Mouse (Mus musculus) hindbrain, embryonic 13.5 days (tissue): Measurements from ENCODE around the gene Tuba1b. TPM values are rescaled to one million over a fixed set of nuclear protein-coding genes. Genes with fewer than 3 reads are reported as not detected.
A peak's percentile ranks its signal among the peaks of the same experiment; 100 is the strongest.
"Not testable (repeated sequence)": the region's sequence is repeated elsewhere in the genome, so short reads cannot be mapped to it uniquely, and the experiment has no call there.

Experiments
- ATAC-seq: fragments of 200-750 bp; cut with Nextera tagmentation; 2 replicates; pipeline ENCODE4 v1.8.0; 2017; ENCODE audit warnings: moderate TSS enrichment; ENCODE audit not compliant: low FRiP score
- H3K27ac ChIP-seq: fragments of 300-500 bp; sonication (generic); 2 replicates; pipeline ENCODE4 v1.5.1; 2015; ENCODE audit warnings: inconsistent platforms, mild to moderate bottlenecking, moderate library complexity
- H3K27me3 ChIP-seq: fragments of 300-500 bp; sonication (generic); 2 replicates; pipeline ENCODE4 v1.6.1; 2015; ENCODE audit warnings: mild to moderate bottlenecking, inconsistent platforms
- H3K36me3 ChIP-seq: fragments of 300-500 bp; sonication (generic); 2 replicates; pipeline ENCODE4 v1.6.1; 2015; ENCODE audit warnings: mild to moderate bottlenecking, inconsistent platforms
- H3K4me1 ChIP-seq: fragments of 300-500 bp; sonication (generic); replicated peaks from 2 replicates; pipeline ENCODE4 v1.6.1; 2015; ENCODE audit warnings: inconsistent platforms
- H3K4me2 ChIP-seq: fragments of 300-500 bp; sonication (generic); 2 replicates; pipeline ENCODE4 v1.6.1; 2015; ENCODE audit warnings: inconsistent platforms, mild to moderate bottlenecking, moderate library complexity
- H3K4me3 ChIP-seq: fragments of 300-500 bp; sonication (generic); 2 replicates; pipeline ENCODE4 v1.5.1; 2015; ENCODE audit warnings: mild to moderate bottlenecking, inconsistent platforms
- H3K9ac ChIP-seq: fragments of 300-500 bp; sonication (generic); 2 replicates; pipeline ENCODE4 v1.6.1; 2015; ENCODE audit warnings: mild to moderate bottlenecking, inconsistent platforms
- H3K9me3 ChIP-seq: fragments of 300-500 bp; sonication (generic); 2 replicates; pipeline ENCODE4 v1.6.1; 2016; ENCODE audit warnings: inconsistent platforms
- WGBS: fragments of 180-500 bp; shearing (Covaris S2); methylation state at CpG from one replicate; pipeline ENCODE4 v1.1.7; 2015; 5-methylcytosine and 5-hydroxymethylcytosine counted together
- polyA plus RNA-seq: library from polyadenylated mRNA; unstranded; fragments of >200 nt; fragmentation: Nextera tagmentation; extraction: Ambion mirVana; gene quantifications from 2 replicates; pipeline ENCODE4 v1.2.1, GENCODE M21; 2015

The Tuba1b gene
- polyA plus RNA-seq = 1,016 and 1,054 TPM in 2 replicates

- H3K4me1 ChIP-seq = peaks cover 23% of the 10 kb centered on the region
- peak within 1 kb of the TSS; percentile 92 for H3K4me2 ChIP-seq
- peak within 1 kb of the TSS; percentile 86 for H3K9ac ChIP-seq
- WGBS = 1% methylated on average over 51 of the region's 58 CpGs
- peak; percentile 96 for ATAC-seq
- peak within 1 kb of the TSS; percentile 99 for H3K27ac ChIP-seq
- H3K9me3 ChIP-seq = no peaks in the 10 kb centered on the region
- H3K4me3 ChIP-seq = peak within 1 kb of the TSS; percentile 71
- H3K36me3 ChIP-seq = peaks cover 13% of the 10 kb centered on the region
- H3K27me3 ChIP-seq = no peaks in the 10 kb centered on the region
Observed at GRCm38 (mm10) chr15:98934217-98934839, at the start of gene Tuba1b. Tuba1b (minus strand) TSS chr15:98934565.

GRCm38 (mm10) chr15:98983431-98984081 is 49.2 kb upstream of the Tuba1b start:
- ATAC-seq = peak; percentile 70
- peak overlapping the region; percentile 55 for H3K4me3 ChIP-seq
- H3K9me3 ChIP-seq = no peaks in the 10 kb centered on the region
- H3K9ac ChIP-seq = peak overlapping the region; percentile 93
- WGBS = 11% methylated on average over 16 of the region's 16 CpGs
- peak overlapping the region; percentile 86 for H3K4me2 ChIP-seq
- peak overlapping the region; percentile 99 for H3K27ac ChIP-seq
- H3K27me3 ChIP-seq = no peaks in the 10 kb centered on the region
- H3K36me3 ChIP-seq = no peaks in the 10 kb centered on the region
- peaks cover 69% of the 10 kb centered on the region for H3K4me1 ChIP-seq

- H3K4me2 ChIP-seq = peak overlapping the region; percentile 9; the same call in 1 of the 2 replicates
- peak overlapping the region; percentile 99 for H3K27ac ChIP-seq
- 61% methylated on average over 6 of the region's 6 CpGs for WGBS
- no peak overlapping the region for H3K4me3 ChIP-seq
- H3K4me1 ChIP-seq = peaks cover 69% of the 10 kb centered on the region
- no peaks in the 10 kb centered on the region for H3K36me3 ChIP-seq
- no peaks in the 10 kb centered on the region for H3K27me3 ChIP-seq
- no peak overlapping the region for H3K9ac ChIP-seq
- no peak for ATAC-seq
- no peaks in the 10 kb centered on the region for H3K9me3 ChIP-seq
Observed at GRCm38 (mm10) chr15:98982100-98982499, 47.7 kb upstream of the Tuba1b start.

DNA sequence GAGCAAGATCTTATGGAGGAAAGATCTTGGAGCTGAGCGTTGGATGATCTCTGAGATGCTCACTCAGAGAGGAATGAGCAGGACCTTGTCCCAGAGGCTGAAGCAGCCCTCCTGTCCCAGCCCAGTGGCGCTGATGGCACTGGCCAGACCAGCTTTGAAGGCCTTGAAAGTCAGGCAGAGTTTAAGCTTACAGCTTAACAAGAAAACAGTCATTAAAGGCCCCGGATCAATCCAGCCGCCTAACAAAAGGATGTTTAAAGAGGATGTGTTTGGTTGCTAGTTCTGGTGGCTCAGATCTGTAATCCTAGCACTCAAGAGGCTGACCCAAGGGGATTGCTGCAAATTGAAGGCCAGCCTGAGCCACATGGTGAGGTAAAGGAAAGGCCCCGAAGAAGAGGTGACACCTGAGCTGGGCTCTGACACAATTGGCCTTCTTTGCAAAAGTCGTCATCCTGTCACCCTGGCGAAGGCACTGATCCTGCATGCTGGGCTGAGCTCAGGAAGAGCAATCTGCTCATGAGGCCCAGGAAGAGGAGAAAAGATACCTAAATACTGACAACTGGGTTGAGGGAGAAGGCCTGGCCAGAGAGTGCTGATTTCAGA is 45.7 kb upstream of the Tuba1b start:
- no peaks in the 10 kb centered on the region for H3K27me3 ChIP-seq
- ATAC-seq = no peak
- peak overlapping the region; percentile 46 for H3K9ac ChIP-seq
- peaks cover 62% of the 10 kb centered on the region for H3K4me1 ChIP-seq
- 50% methylated on average over 7 of the region's 7 CpGs for WGBS
- H3K4me3 ChIP-seq = no peak overlapping the region
- no peaks in the 10 kb centered on the region for H3K9me3 ChIP-seq
- H3K27ac ChIP-seq = peak overlapping the region; percentile 96
- no peaks in the 10 kb centered on the region for H3K36me3 ChIP-seq
- H3K4me2 ChIP-seq = no peak overlapping the region

DNA sequence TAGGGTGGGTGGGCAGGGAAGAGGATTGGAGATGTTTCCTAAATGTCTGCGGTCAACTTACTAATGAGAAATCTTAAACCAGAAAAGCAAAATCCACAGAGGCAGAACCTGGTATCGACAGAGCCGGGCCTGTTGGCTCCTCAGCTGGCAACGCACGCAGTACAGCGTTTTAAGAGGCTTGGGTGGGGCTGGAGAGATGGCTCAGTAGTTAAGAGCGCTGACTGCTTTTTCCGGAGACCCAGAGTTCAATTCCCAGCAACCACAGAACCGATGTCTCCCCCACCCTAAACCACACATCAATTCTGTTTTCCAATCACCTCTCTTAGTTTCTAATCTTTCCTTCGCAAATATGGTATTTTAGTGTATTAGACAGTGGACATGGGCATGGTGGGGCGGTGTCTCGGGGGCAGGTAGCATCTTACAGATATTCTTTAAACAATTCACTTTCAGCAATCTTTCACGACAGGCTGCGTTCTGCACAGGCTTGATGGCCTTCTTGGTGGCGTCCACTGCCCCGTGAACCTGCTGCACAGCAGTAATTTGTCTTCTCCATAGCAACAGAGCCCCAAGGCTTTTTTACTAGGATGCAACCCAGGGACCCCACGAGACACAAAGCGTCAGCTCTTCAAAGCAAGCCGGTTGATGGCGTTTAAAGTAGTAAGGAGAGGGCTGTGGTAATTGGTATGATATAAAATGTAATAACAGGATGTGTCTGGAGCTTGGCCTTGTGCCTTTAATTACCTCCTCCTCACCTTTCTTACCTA is 44.2 kb upstream of the Tuba1b start:
- ATAC-seq = no peak
- Histone ChIP-seq H3K9ac (peak overlapping the region; percentile 68), H3K36me3 (no peaks in the 10 kb centered on the region), H3K4me2 (peak overlapping the region; percentile 52), H3K9me3 (no peaks in the 10 kb centered on the region), H3K4me3 (peak overlapping the region; percentile 22), H3K27ac (peak overlapping the region; percentile 96), H3K27me3 (no peaks in the 10 kb centered on the region), H3K4me1 (peaks cover 60% of the 10 kb centered on the region)
- WGBS = 38% methylated on average over 20 of the region's 20 CpGs

GRCm38 (mm10) chr15:98977759-98978408 is 43.5 kb upstream of the Tuba1b start:
- peak overlapping the region; percentile 68 for H3K9ac ChIP-seq
- H3K27me3 ChIP-seq = no peaks in the 10 kb centered on the region
- peak; percentile 71 for ATAC-seq
- no peaks in the 10 kb centered on the region for H3K36me3 ChIP-seq
- peak overlapping the region; percentile 52 for H3K4me2 ChIP-seq
- no peaks in the 10 kb centered on the region for H3K9me3 ChIP-seq
- H3K27ac ChIP-seq = peak overlapping the region; percentile 96
- 33% methylated on average over 14 of the region's 14 CpGs for WGBS
- H3K4me1 ChIP-seq = peaks cover 60% of the 10 kb centered on the region
- peak overlapping the region; percentile 22 for H3K4me3 ChIP-seq

DNA sequence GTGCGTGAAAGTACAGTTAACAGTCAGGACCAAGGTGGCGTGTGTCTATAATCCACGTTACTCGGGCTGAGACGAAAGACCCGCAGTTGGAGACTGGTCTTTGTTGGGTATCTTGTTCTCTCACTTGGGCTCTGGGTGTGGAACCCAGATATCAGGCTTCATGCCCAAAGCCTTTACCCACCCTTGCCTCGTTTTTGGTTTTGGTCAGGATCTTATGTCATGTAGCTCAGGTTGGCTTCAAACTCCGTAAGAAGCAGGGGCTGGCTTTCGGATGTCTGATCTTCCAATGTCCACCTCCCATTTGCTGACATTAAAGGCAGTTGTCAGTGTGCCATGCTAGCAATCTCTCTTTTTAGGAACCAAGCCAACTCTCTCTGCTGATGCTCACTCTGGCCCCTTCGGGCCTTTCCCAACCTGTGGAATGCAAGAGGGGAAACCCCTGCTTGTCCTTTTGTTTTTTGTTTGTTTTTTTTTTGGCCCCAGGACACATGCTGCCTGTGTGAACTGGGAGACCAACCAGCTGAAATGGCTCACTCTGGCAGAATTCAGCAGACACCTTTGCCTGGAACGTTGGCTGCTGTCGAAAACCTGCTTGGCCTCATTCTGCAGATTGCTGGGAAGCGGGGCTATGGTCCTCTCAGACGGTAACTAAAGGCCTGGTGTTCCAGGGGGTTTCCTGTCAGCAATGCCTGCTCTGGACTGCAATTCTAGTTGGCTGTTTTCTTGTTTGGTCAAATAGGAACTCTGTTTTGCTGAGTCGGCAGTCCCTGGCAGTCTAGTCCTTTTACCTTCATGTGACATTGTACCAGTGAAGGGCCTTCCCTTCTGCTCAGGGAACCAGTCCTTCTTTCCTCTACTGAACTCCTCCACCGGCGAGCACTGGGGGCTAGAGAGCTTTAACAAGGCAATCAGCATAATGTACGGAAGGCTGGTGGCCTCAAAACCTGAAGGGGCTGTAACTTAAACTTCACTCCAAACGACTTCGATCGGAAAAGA is 42.7 kb upstream of the Tuba1b start:
- peak overlapping the region; percentile 68 for H3K9ac ChIP-seq
- H3K27me3 ChIP-seq = no peaks in the 10 kb centered on the region
- WGBS = 61% methylated on average over 21 of the region's 21 CpGs
- ATAC-seq = no peak
- peak overlapping the region; percentile 52 for H3K4me2 ChIP-seq
- H3K27ac ChIP-seq = peak overlapping the region; percentile 96
- no peaks in the 10 kb centered on the region for H3K36me3 ChIP-seq
- no peaks in the 10 kb centered on the region for H3K9me3 ChIP-seq
- peaks cover 61% of the 10 kb centered on the region for H3K4me1 ChIP-seq
- H3K4me3 ChIP-seq = peak overlapping the region; percentile 22; the same call in 1 of the 2 replicates

DNA sequence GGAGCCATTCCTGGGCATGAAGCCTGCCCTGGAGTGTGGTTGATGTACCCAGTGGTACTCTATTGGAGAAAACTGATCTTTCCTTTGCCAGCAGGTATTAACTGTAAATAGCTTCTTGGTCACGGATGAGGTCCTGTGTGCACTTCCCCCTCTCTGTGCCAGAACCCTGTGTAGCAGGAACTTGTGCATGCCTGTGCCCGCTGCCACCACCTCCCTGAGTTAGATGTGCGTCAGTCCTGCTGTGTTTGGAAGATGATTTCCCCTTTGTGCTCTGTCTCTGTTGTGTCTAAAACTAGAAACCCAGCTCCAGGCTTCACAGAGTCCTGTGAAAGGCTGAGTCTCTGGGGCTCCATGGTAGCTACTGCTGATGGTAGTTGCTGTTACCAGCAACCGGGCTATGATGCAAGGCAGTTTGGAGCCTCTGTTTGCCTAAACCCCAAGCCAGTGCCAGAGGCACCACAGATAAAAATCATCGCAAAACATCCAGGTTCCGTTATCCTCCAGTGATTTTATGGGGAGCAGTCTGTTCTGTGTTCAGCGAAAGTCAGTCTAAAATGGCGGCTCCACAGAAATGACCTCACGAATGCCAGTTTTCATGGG is 38.8 kb upstream of the Tuba1b start:
- Histone ChIP-seq H3K4me3 (no peak overlapping the region), H3K36me3 (no peaks in the 10 kb centered on the region), H3K27me3 (no peaks in the 10 kb centered on the region), H3K9ac (no peak overlapping the region), H3K4me2 (peak overlapping the region; percentile 8; the same call in 1 of the 2 replicates), H3K27ac (peak overlapping the region; percentile 95), H3K9me3 (no peaks in the 10 kb centered on the region), H3K4me1 (peaks cover 73% of the 10 kb centered on the region)
- no peak for ATAC-seq
- WGBS = 77% methylated on average over 9 of the region's 9 CpGs

DNA sequence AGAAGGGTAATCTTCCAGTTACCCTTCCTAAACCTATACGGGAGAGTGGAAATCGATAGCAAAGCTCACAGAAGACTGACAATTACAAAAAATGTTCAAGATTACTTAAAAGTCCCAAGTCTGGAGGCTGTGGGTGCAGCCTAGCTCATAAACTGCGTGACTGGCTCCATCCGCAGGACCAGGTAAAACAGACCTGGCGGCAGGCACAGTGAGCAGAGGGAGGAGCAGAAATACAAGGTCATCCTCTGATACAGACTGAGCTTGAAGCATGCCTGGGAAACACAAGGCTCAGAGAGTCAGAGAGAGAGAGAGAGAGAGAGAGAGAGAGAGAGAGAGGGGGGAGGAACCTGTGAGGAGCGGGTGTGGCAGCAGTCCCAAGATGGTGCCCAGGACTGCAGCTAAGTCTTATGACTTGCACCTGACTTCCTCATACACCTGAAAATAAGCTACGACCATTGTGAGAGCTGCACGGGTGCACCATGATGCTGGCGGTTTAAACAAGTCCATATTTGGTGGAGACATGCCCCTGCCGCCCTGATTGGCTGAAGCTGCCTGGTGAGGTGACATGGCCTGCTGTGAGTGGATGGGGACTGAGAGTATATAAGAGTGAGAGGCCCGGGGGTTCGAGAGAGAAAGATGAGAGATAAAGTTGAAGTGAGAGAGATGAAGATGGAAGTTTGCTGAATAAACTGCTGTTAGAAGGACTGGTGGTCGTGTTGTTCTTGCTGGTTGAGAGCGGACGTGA is 37.4 kb upstream of the Tuba1b start:
- not testable (repeated sequence) for H3K9me3 ChIP-seq, H3K27me3 ChIP-seq, H3K36me3 ChIP-seq
- peak overlapping the region; percentile 23 for H3K4me3 ChIP-seq
- H3K9ac ChIP-seq = peak overlapping the region; percentile 72
- peak overlapping the region; percentile 56 for H3K4me2 ChIP-seq
- peak overlapping the region; percentile 95 for H3K27ac ChIP-seq
- peaks cover 69% of the 10 kb centered on the region for H3K4me1 ChIP-seq
- 50% methylated on average over 15 of the region's 15 CpGs for WGBS
- peak; percentile 52; the same call in 1 of the 2 replicates for ATAC-seq

GRCm38 (mm10) chr15:98971111-98971510 is 36.7 kb upstream of the Tuba1b start:
- ATAC-seq = peak; percentile 63
- H3K9ac ChIP-seq = peak overlapping the region; percentile 72
- H3K4me1 ChIP-seq = peaks cover 65% of the 10 kb centered on the region
- H3K4me3 ChIP-seq = peak overlapping the region; percentile 23
- peak overlapping the region; percentile 95 for H3K27ac ChIP-seq
- 11% methylated on average over 4 of the region's 4 CpGs for WGBS
- no peaks in the 10 kb centered on the region for H3K27me3 ChIP-seq
- H3K9me3 ChIP-seq = no peaks in the 10 kb centered on the region
- H3K36me3 ChIP-seq = no peaks in the 10 kb centered on the region
- peak overlapping the region; percentile 56 for H3K4me2 ChIP-seq
